Mouse (Mus musculus) forebrain, postnatal 0 days (tissue): Measurements from ENCODE around the gene Foxe3. TPM values are rescaled to one million over a fixed set of nuclear protein-coding genes. Genes with fewer than 3 reads are reported as not detected.

ENCODE experiments used
- ATAC-seq: fragments of 200-750 bp; cut with Nextera tagmentation; 2 replicates; pipeline ENCODE4 v1.8.0; 2017; ENCODE audit warnings: mild to moderate bottlenecking, moderate library complexity
- DNase-seq: peaks from one replicate; pipeline ENCODE4 v3.0.0-alpha.2; 2015
- H3K27ac ChIP-seq: fragments of 300-500 bp; sonication (generic); 2 replicates; pipeline ENCODE4 v1.5.1; 2014; ENCODE audit warnings: low read depth, mild to moderate bottlenecking, antibody characterized with exemption, low read length, moderate library complexity, mixed read lengths
- H3K27me3 ChIP-seq: fragments of 300-500 bp; sonication (generic); 2 replicates; pipeline ENCODE4 v1.6.1; 2014; ENCODE audit warnings: mild to moderate bottlenecking, low read length, mixed read lengths; ENCODE audit not compliant: insufficient read depth
- H3K36me3 ChIP-seq: fragments of 300-500 bp; sonication (generic); 2 replicates; pipeline ENCODE4 v1.6.1; 2014; ENCODE audit warnings: mild to moderate bottlenecking, moderate library complexity; ENCODE audit not compliant: insufficient read depth
- H3K4me1 ChIP-seq: fragments of 300-500 bp; sonication (generic); 2 replicates; pipeline ENCODE4 v1.6.1; 2014; ENCODE audit warnings: antibody characterized with exemption; ENCODE audit not compliant: insufficient read depth
- H3K4me2 ChIP-seq: fragments of 300-500 bp; sonication (generic); 2 replicates; pipeline ENCODE4 v1.6.1; 2014; ENCODE audit warnings: low read depth, mild to moderate bottlenecking, moderate library complexity
- H3K4me3 ChIP-seq: fragments of 300-500 bp; sonication (generic); 2 replicates; pipeline ENCODE4 v1.5.1; 2014; ENCODE audit warnings: low read depth, low read length, mixed read lengths
- H3K9ac ChIP-seq: fragments of 300-500 bp; sonication (generic); 2 replicates; pipeline ENCODE4 v1.6.1; 2014; ENCODE audit warnings: mild to moderate bottlenecking
- H3K9me3 ChIP-seq: fragments of 300-500 bp; sonication (generic); 2 replicates; pipeline ENCODE4 v1.6.1; 2016; ENCODE audit warnings: low read length
- CTCF ChIP-seq: sonication (generic); IDR thresholded peaks from 2 replicates; pipeline ENCODE4 v1.5.1; 2016; ENCODE audit warnings: antibody characterized with exemption, control low read depth, low read depth
- WGBS: fragments of 180-500 bp; shearing (Covaris S2); extraction: QIAGEN DNeasy Blood & Tissue Kit; methylation state at CpG from one replicate; pipeline ENCODE4 v1.1.7; 2014; 5-methylcytosine and 5-hydroxymethylcytosine counted together
- polyA plus RNA-seq: library from polyadenylated mRNA; unstranded; fragments of >200 nt; fragmentation: Nextera tagmentation; extraction: Ambion mirVana; gene quantifications from 2 replicates; pipeline ENCODE4 v1.2.1, GENCODE M21; 2015
- total RNA-seq: library from RNA; depleted of rRNA; stranded (reverse); fragments of >200 nt; gene quantifications from 2 replicates; pipeline ENCODE4 v1.2.3, GENCODE M21; 2014

Foxe3 gene
- total and polyA plus RNA-seq, 2 experiments from 2014 or later = not detected

DNA sequence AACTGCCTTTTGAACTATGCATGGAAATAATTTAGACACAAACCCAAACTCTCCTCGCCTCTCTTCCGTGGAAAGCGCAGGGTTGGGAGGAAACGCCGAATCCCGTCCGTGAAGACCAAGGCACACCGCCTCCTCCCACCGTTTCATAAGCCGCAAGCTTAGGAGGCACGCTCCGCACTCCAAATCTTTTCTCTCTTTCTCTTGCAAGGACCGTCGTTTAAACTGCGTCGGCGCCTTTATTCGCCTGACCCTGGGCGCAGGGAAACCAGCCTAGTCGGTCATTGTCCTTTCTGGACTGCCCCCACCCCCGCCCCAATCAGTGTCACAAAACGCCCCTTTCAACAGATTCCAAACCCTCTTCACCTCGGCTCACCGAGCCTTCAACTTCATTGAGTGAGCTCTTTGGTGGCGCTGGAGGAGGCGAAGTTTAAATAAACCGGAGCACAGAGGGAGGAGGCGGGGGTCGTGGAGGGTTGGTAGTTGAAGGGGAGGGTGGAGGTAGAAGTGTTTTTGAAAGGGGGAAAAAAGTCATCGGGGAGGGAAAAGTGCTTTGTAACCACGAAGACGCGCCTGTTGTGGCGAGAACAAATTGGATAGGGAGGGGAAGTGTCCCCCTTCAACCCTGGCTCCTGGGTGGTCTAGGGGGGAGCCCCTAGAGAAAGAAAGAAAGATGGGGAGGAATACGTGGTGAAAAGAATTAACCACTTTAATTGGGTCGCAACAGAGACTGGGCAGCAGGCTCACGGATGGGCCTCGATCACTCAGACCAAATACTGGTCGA lies 23.0 kb downstream of the Foxe3 start:
- H3K4me3 ChIP-seq = no peak overlapping the region
- no peaks in the 10 kb centered on the region for H3K4me1 ChIP-seq
- no peak overlapping the region for H3K4me2 ChIP-seq
- no peak for TF ChIP-seq CTCF
- H3K9ac ChIP-seq = no peak overlapping the region
- no peaks in the 10 kb centered on the region for H3K9me3 ChIP-seq
- H3K27ac ChIP-seq = no peak overlapping the region
- ATAC-seq (no peak), DNase-seq (no peak)
- no peaks in the 10 kb centered on the region for H3K36me3 ChIP-seq
- WGBS = 4% methylated on average over 39 of the region's 39 CpGs
- H3K27me3 ChIP-seq = peaks cover 90% of the 10 kb centered on the region

DNA sequence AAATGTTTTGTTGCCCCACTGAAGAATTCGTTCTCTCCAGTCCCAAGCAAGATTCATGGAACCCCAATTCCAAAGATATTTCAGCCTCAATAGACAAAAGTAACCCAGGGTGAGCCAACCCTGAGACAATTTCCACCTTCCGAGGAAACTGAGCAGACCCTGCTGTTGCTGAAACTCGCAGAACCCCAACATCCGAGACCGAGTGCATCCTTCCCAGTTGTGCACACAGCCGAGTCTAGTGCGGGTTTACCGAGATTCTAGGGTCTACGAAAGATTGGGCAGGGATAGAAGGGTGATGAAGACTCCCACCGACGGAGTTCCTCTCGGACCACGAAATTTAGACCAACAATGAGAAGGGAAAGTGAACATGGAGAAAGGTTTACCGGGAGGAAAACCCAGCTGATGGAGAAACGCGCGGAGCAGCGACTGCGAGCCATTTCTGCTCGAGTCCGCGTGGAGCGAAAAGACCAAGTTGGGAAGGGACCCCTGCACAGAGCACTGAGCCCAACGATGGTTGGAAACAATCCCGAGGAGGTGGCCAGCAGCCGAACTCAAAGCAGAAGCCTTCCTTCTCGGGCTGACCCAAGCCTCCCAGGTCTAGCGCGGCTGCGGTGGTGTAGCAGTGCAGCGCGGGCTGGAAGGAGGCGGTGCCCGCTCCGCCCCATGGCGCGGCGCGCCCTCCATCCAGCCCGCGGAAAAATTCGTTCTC lies 24.0 kb downstream of the Foxe3 start:
- no peaks in the 10 kb centered on the region for H3K36me3 ChIP-seq
- H3K9ac ChIP-seq = no peak overlapping the region
- no peaks in the 10 kb centered on the region for H3K4me1 ChIP-seq
- no peak overlapping the region for H3K27ac ChIP-seq
- H3K4me3 ChIP-seq = no peak overlapping the region
- no peak for TF ChIP-seq CTCF
- no peak; the same call in 1 of the 2 replicates for ATAC-seq
- WGBS = 1% methylated on average over 42 of the region's 42 CpGs
- H3K4me2 ChIP-seq = no peak overlapping the region
- peaks cover 92% of the 10 kb centered on the region for H3K27me3 ChIP-seq
- H3K9me3 ChIP-seq = no peaks in the 10 kb centered on the region
- no peak for DNase-seq

DNA sequence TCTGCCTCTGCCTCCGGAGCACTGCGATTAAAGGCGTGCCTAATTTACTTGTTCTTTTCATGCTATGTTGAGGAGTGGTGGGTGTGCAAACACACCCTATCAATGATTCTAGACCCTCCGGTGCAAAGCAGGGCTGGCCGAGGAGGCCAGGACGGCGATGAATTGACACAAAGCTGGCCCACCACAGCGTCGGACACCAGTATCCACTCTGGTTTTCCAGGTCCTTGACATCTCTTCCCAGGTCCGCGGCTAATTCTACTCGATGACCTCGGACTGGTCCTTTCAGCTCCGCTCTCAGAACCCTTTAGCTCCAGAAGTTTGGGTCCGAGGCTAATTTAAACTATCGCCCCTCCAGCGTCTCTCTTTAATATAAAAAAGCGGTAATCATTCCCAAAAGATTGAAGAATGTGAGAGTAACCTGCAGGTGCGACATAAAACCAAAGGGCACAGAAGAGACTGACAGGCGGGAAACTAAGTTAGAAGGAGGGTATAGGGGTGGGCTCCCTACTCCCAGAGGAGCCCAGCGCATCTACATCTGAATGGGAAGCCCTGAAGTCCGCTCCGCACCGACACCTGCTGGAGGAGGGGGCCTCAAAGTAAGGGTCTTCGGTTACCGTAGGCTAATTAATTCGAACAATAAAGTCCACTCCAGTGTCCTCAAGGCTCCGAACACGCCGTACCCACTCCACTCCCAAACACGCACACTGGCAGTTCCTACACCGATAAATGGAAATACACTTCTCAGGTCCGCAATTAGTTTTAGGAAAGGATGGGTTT lies 24.8 kb downstream of the Foxe3 start:
- no peak for TF ChIP-seq CTCF
- no peak for ATAC-seq
- WGBS = 2% methylated on average over 33 of the region's 33 CpGs

DNA sequence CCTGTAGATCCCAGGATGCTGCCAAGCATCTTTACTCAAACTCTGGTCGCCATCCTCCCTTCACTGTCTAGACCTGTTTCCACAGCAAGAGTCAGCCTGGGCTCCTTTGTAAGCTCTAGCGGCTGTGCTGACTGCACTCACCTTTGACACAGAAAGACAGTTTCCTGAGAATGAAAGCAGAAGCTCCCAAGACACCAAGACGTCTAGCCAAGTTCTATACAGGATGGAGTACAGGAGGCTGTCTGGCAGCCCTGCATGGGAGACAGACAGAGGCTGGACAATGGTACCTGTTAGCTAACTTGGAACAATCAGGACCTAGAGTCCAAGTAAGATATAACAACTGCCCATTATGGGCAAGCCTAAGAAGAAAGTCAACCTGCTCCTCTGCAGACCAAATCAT lies 25.9 kb downstream of the Foxe3 start:
- H3K27me3 ChIP-seq = peaks cover 82% of the 10 kb centered on the region
- no peak overlapping the region for H3K27ac ChIP-seq
- no peak overlapping the region for H3K4me2 ChIP-seq
- ATAC-seq (no peak), DNase-seq (no peak)
- H3K36me3 ChIP-seq = no peaks in the 10 kb centered on the region
- H3K4me1 ChIP-seq = no peaks in the 10 kb centered on the region
- H3K4me3 ChIP-seq = no peak overlapping the region
- TF ChIP-seq CTCF = no peak
- H3K9ac ChIP-seq = no peak overlapping the region
- H3K9me3 ChIP-seq = no peaks in the 10 kb centered on the region
- WGBS = 6% methylated on average over 3 of the region's 3 CpGs

More for the DNA sequence above, 24.8 kb downstream of the Foxe3 start:
- Histone ChIP-seq H3K36me3 (no peaks in the 10 kb centered on the region), H3K27me3 (peaks cover 94% of the 10 kb centered on the region), H3K4me2 (no peak overlapping the region), H3K9ac (no peak overlapping the region), H3K27ac (no peak overlapping the region), H3K9me3 (no peaks in the 10 kb centered on the region), H3K4me1 (no peaks in the 10 kb centered on the region), H3K4me3 (no peak overlapping the region)
- DNase-seq = no peak

DNA sequence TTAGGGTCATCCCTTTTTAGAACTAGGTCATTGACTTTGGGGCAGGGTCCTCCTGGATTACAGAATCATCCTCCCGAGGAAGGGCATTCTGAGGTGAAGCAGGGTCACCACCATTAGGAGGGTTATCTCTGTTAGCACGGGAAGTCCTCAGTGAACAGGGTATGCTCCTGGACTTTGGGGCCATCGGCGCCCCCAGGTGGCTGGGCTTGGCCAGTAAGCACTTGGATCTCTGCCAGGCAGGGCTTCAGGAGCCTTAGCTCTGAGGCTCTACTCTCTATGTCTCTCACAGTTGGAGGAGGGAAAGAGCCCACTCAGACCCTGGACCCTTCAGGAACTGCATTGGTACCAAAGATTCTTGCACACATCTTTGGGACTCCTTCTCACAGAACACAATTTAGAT lies 28.0 kb downstream of the Foxe3 start:
- Histone ChIP-seq H3K27ac (no peak overlapping the region), H3K9ac (no peak overlapping the region), H3K36me3 (no peaks in the 10 kb centered on the region), H3K27me3 (peaks cover 65% of the 10 kb centered on the region), H3K4me3 (no peak overlapping the region), H3K9me3 (no peaks in the 10 kb centered on the region), H3K4me2 (no peak overlapping the region), H3K4me1 (no peaks in the 10 kb centered on the region)
- DNase-seq (no peak), ATAC-seq (no peak)
- peak; percentile 25; the same call in 1 of the 2 replicates for TF ChIP-seq CTCF
- 15% methylated on average over 4 of the region's 4 CpGs for WGBS

DNA sequence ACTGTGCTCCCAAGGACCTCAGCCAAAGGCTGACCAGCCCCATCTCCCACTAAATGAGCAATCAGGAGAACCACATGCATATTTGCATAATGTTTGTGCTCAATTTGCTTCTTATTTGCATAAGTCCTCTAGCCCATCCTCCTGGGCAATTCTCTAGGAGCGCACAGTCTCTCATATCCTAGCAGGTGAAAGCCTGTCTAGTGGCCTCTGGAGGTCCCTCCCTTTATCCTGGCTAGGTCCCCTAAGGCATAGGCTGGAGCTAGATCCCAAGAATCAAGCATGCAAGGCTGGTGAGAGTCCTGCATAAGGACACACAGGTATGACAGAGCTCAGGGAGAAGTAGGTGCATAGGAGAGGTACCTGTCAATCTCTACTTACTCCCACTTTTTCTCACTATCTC lies 43.6 kb downstream of the Foxe3 start:
- no peak for ATAC-seq

More for the DNA sequence above, 43.6 kb downstream of the Foxe3 start:
- no peak for TF ChIP-seq CTCF
- DNase-seq = no peak
- no peak overlapping the region for H3K4me2 ChIP-seq
- WGBS = 73% methylated on average over 1 of the region's 1 CpGs
- no peak overlapping the region for H3K27ac ChIP-seq
- no peak overlapping the region for H3K9ac ChIP-seq
- no peaks in the 10 kb centered on the region for H3K9me3 ChIP-seq
- no peak overlapping the region for H3K4me3 ChIP-seq
- H3K36me3 ChIP-seq = no peaks in the 10 kb centered on the region
- H3K27me3 ChIP-seq = no peaks in the 10 kb centered on the region
- no peaks in the 10 kb centered on the region for H3K4me1 ChIP-seq
